Mouse (Mus musculus) monocyte, adult 2 months (primary cell): ENCODE measurements around the gene Cryz.

ENCODE experiments used
- DNase-seq, 2 experiments: peaks; one replicate each; pipeline ENCODE4 v3.0.0; 2022; ENCODE audit warnings: low spot score in 2 of 2, low read depth in 1 of 2

The Cryz gene

GRCm38 (mm10) chr3:154668485-154668884 lies 72.0 kb downstream of the Cryz start:
- no peak for DNase-seq

GRCm38 (mm10) chr3:154670584-154670983 lies 74.1 kb downstream of the Cryz start:
- no peak for DNase-seq

GRCm38 (mm10) chr3:154671013-154671412 lies 74.5 kb downstream of the Cryz start:
- DNase-seq, result no peak
